Mouse (Mus musculus) olfactory bulb, adult 2 months (tissue): ENCODE measurements around the gene Ccdc85c.

ENCODE experiments used
- CTCF ChIP-seq: fragments of 200-500 bp; IDR thresholded peaks from 2 replicates; pipeline ENCODE4 v1.5.1; 2012; ENCODE audit warnings: low read depth, mild to moderate bottlenecking, low read length, moderate library complexity; ENCODE audit not compliant: insufficient read depth
- POLR2A ChIP-seq: fragments of 200-500 bp; IDR thresholded peaks from 2 replicates; pipeline ENCODE4 v1.6.1; 2012; ENCODE audit warnings: mild to moderate bottlenecking, low read depth, low read length, moderate library complexity; ENCODE audit not compliant: insufficient read depth

DNA sequence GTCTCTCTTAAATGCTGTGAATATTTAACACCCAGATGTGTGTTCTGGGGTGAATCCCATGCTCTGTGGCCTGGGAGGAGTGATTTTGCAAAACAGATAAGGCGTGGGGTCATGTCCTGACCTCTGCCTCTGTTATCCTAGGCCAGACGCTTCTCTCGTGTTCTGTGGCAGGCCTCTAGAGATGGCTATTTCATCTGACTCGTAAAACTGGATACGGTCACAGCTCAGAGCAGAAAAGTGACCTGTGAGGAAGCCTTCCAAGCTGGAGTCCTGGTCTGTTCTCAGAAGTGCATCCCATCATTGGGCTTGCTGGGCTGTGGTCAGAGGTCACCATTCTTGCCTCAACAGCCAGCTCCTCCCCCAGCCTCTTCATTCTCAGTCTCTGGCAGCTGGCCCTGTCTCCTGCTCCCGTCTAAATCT, 37.2 kb upstream of the Ccdc85c start:
- TF ChIP-seq CTCF (no peak), POLR2A (no peak)
